Mouse (Mus musculus) CH12.LX (cell line): Measurements from ENCODE around the gene Nlgn1. TPM values are rescaled to one million over a fixed set of nuclear protein-coding genes. Genes with fewer than 3 reads are reported as not detected.

Experiments
- DNase-seq: peaks from one replicate; pipeline ENCODE4 v3.0.0-alpha.2; 2013; ENCODE audit errors: extremely low read depth
- H3K27ac ChIP-seq: 2 replicates; pipeline ENCODE4 v1.5.1; 2012; ENCODE audit warnings: low read depth, mild to moderate bottlenecking, control low read depth, moderate library complexity; ENCODE audit not compliant: insufficient read depth
- H3K27me3 ChIP-seq: replicated peaks from 2 replicates; pipeline ENCODE3; 2012; ENCODE audit warnings: inconsistent platforms
- H3K36me3 ChIP-seq, 2 experiments: replicated peaks in 1 of 2; 2 replicates each; pipeline versions ENCODE3 to v1.6.1; 2012; ENCODE audit warnings: inconsistent platforms in 1 of 2, low read length in 1 of 2, mild to moderate bottlenecking in 1 of 2, mixed read lengths in 1 of 2, moderate library complexity in 1 of 2; ENCODE audit not compliant: control insufficient read depth in 1 of 2, insufficient read depth in 1 of 2
- H3K4me1 ChIP-seq, 2 experiments: 2 replicates each; pipeline ENCODE4 v1.6.1; 2012; ENCODE audit warnings: inconsistent platforms in 1 of 2, moderate library complexity in 1 of 2; ENCODE audit not compliant: insufficient read depth in 2 of 2, control insufficient read depth in 1 of 2
- H3K4me2 ChIP-seq: 2 replicates; pipeline ENCODE4 v1.6.1; 2012; ENCODE audit warnings: low read depth, mild to moderate bottlenecking, control low read depth; ENCODE audit not compliant: poor library complexity, insufficient read depth, severe bottlenecking
- H3K4me3 ChIP-seq, 3 experiments: fragments of 150-350 bp in 1 of 3; sonication (generic) in 1 of 3; replicated peaks in 1 of 3; 2 replicates each; pipeline versions ENCODE3 to v1.5.1; 2011 to 2012; ENCODE audit warnings: low read depth in 2 of 3, low read length in 2 of 3, mild to moderate bottlenecking in 2 of 3, moderate library complexity in 2 of 3, control low read depth in 1 of 3, improper control_type of control experiment in 1 of 3, inconsistent platforms in 1 of 3, mixed read lengths in 1 of 3; ENCODE audit not compliant: poor library complexity in 1 of 3
- H3K79me2 ChIP-seq: replicated peaks from 2 replicates; pipeline ENCODE4 v1.6.1; 2012; ENCODE audit warnings: mild to moderate bottlenecking, moderate library complexity; ENCODE audit not compliant: control insufficient read depth, poor library complexity, insufficient read depth, severe bottlenecking; ENCODE audit errors: extremely low read depth
- H3K9ac ChIP-seq: 2 replicates; pipeline ENCODE4 v1.6.1; 2012; ENCODE audit warnings: low read depth, mild to moderate bottlenecking, control low read depth, moderate library complexity; ENCODE audit not compliant: insufficient read depth
- H3K9me3 ChIP-seq: replicated peaks from 2 replicates; pipeline ENCODE3; 2012; ENCODE audit warnings: low read length, inconsistent platforms, mixed read lengths
- CHD1 ChIP-seq: IDR thresholded peaks from 2 replicates; pipeline ENCODE4 v1.6.1; 2012; ENCODE audit warnings: low read depth, low read length, improper control_type of control experiment, inconsistent platforms
- E2F4 ChIP-seq: IDR thresholded peaks from 2 replicates; pipeline ENCODE4 v1.6.1; 2011; ENCODE audit warnings: low read depth, low read length, improper control_type of control experiment; ENCODE audit not compliant: insufficient replicate concordance
- ELF1 ChIP-seq: IDR thresholded peaks from 2 replicates; pipeline ENCODE4 v1.6.1; 2014; ENCODE audit warnings: low read depth, mild to moderate bottlenecking, inconsistent platforms, low read length, improper control_type of control experiment
- EP300 ChIP-seq: IDR thresholded peaks from 2 replicates; pipeline ENCODE4 v1.6.1; 2011; ENCODE audit warnings: low read length, improper control_type of control experiment
- ETS1 ChIP-seq: conservative IDR thresholded peaks from 2 replicates; pipeline ENCODE4 v1.6.1; 2012; ENCODE audit warnings: low read depth, mild to moderate bottlenecking, inconsistent platforms, low read length, improper control_type of control experiment, moderate library complexity
- GABPA ChIP-seq: IDR thresholded peaks from 2 replicates; pipeline ENCODE4 v1.6.1; 2012; ENCODE audit warnings: low read depth, low read length, improper control_type of control experiment, inconsistent platforms; ENCODE audit not compliant: insufficient replicate concordance
- HCFC1 ChIP-seq: IDR thresholded peaks from 2 replicates; pipeline ENCODE4 v1.6.1; 2012; ENCODE audit warnings: low read depth, mild to moderate bottlenecking, inconsistent platforms, low read length, improper control_type of control experiment
- MAFK ChIP-seq: IDR thresholded peaks from 2 replicates; pipeline ENCODE4 v1.6.1; 2011; ENCODE audit warnings: low read length, improper control_type of control experiment; ENCODE audit not compliant: insufficient replicate concordance
- MEF2A ChIP-seq: IDR thresholded peaks from 2 replicates; pipeline ENCODE4 v1.6.1; 2014; ENCODE audit warnings: low read depth, mild to moderate bottlenecking, inconsistent platforms, low read length, improper control_type of control experiment, borderline replicate concordance
- NELFE ChIP-seq: IDR thresholded peaks from 2 replicates; pipeline ENCODE4 v1.6.1; 2011; ENCODE audit warnings: low read depth, low read length, improper control_type of control experiment
- PAX5 ChIP-seq: IDR thresholded peaks from 2 replicates; pipeline ENCODE4 v1.6.1; 2012; ENCODE audit warnings: low read length, inconsistent platforms, mixed read lengths
- POLR2A ChIP-seq: IDR thresholded peaks from 2 replicates; pipeline ENCODE4 v1.6.1; 2011; ENCODE audit warnings: low read depth, mild to moderate bottlenecking, improper control_type of control experiment, low read length
- POLR2AphosphoS2 ChIP-seq: IDR thresholded peaks from 2 replicates; pipeline ENCODE4 v1.6.1; 2011; ENCODE audit warnings: low read depth, low read length, improper control_type of control experiment
- RCOR1 ChIP-seq: conservative IDR thresholded peaks from 2 replicates; pipeline ENCODE4 v1.6.1; 2012; ENCODE audit warnings: low read depth, mild to moderate bottlenecking, inconsistent platforms, low read length, improper control_type of control experiment
- SMC3 ChIP-seq: IDR thresholded peaks from 2 replicates; pipeline ENCODE4 v1.6.1; 2011; ENCODE audit warnings: low read depth, low read length, improper control_type of control experiment
- TCF12 ChIP-seq: IDR thresholded peaks from 2 replicates; pipeline ENCODE4 v1.6.1; 2014; ENCODE audit warnings: low read depth, mild to moderate bottlenecking, inconsistent platforms, low read length, improper control_type of control experiment
- UBTF ChIP-seq: IDR thresholded peaks from 2 replicates; pipeline ENCODE4 v1.6.1; 2012; ENCODE audit warnings: low read depth, mild to moderate bottlenecking, inconsistent platforms, low read length, improper control_type of control experiment, moderate library complexity
- USF1 ChIP-seq: IDR thresholded peaks from 2 replicates; pipeline ENCODE4 v1.6.1; 2014; ENCODE audit warnings: low read depth, mild to moderate bottlenecking, inconsistent platforms, low read length, improper control_type of control experiment
- ZMIZ1 ChIP-seq: IDR thresholded peaks from 2 replicates; pipeline ENCODE4 v1.6.1; 2012; ENCODE audit warnings: low read depth, mild to moderate bottlenecking, inconsistent platforms, low read length, improper control_type of control experiment
- ZNF384 ChIP-seq: IDR thresholded peaks from 2 replicates; pipeline ENCODE4 v1.6.1; 2012; ENCODE audit warnings: low read depth, low read length, improper control_type of control experiment, inconsistent platforms
- dilution Hi-C: fragments of 300-500 bp; cut with MboI; formaldehyde crosslinking; loops from 2 replicates; pipeline ENCODE4 v1.14.3; 2020; ENCODE audit warnings: low sequenced_read_pairs; ENCODE audit not compliant: extremely low pct_unique_long_range_greater_than_20kb, extremely low pct_ligation_motif_present
- in situ Hi-C: fragments of 300-500 bp; cut with MboI; formaldehyde crosslinking; loops from 3 replicates; pipeline ENCODE4 v1.14.3; 2019; ENCODE audit warnings: low sequenced_read_pairs, low pct_ligation_motif_present, low pct_unique_long_range_greater_than_20kb, mixed read lengths
- polyA plus RNA-seq: library from polyadenylated mRNA; unstranded; fragments of >175 nt; gene quantifications from 2 replicates; pipeline ENCODE4 v1.2.1, GENCODE M21; 2012; ENCODE audit warnings: low read depth; ENCODE audit not compliant: insufficient read length
- total RNA-seq, 2 experiments: library from RNA; depleted of rRNA; stranded (reverse); fragments of 300-350 nt in 1 of 2; fragments of >200 nt in 1 of 2; gene quantifications; 2 replicates each; pipeline ENCODE4 v1.2.3; 2012 to 2014

Gene Nlgn1
- total and polyA plus RNA-seq, 3 experiments, result not detected

- no peak for TF ChIP-seq NELFE
- Histone ChIP-seq H3K4me2 (no peak overlapping the region), H3K9me3 (peaks cover 25% of the 10 kb centered on the region), H3K36me3 (no peaks in the 10 kb centered on the region), H3K4me3 (no peak overlapping the region), H3K4me1 (no peaks in the 10 kb centered on the region), H3K9ac (no peak overlapping the region), H3K79me2 (no peaks in the 10 kb centered on the region), H3K27ac (no peak overlapping the region), H3K27me3 (no peaks in the 10 kb centered on the region)
- in situ Hi-C loops (no loop called here), dilution Hi-C loops (no loop called here)
- no peak for DNase-seq
Observed at GRCm38 (mm10) chr3:26166711-26167110, 165.5 kb downstream of the Nlgn1 start.

GRCm38 (mm10) chr3:26153782-26154181 lies 178.5 kb downstream of the Nlgn1 start:
- Histone ChIP-seq H3K27ac (no peak overlapping the region), H3K79me2 (no peaks in the 10 kb centered on the region), H3K9me3 (peaks cover 34% of the 10 kb centered on the region), H3K9ac (no peak overlapping the region), H3K4me2 (no peak overlapping the region), H3K27me3 (no peaks in the 10 kb centered on the region), H3K36me3 (no peaks in the 10 kb centered on the region), H3K4me3 (no peak overlapping the region), H3K4me1 (no peaks in the 10 kb centered on the region)
- in situ Hi-C loops (no loop called here), dilution Hi-C loops (no loop called here)
- DNase-seq, result no peak
- no peak for TF ChIP-seq POLR2AphosphoS2
- TF ChIP-seq USF1, result no peak
- TF ChIP-seq MEF2A, result no peak

- TF ChIP-seq POLR2A (no peak), HCFC1 (no peak), RCOR1 (no peak), ELF1 (no peak), TCF12 (no peak), CHD1 (no peak), E2F4 (no peak), EP300 (no peak), ETS1 (no peak), PAX5 (no peak), ZNF384 (no peak), ZMIZ1 (no peak), MAFK (no peak), UBTF (no peak), SMC3 (no peak), GABPA (no peak)
- no peaks in the 10 kb centered on the region for H3K27me3 ChIP-seq
- no peaks in the 10 kb centered on the region for H3K36me3 ChIP-seq
- no peak overlapping the region for H3K4me2 ChIP-seq
- no peak overlapping the region for H3K4me3 ChIP-seq
- DNase-seq, result no peak
- no peak overlapping the region for H3K27ac ChIP-seq
- in situ Hi-C loops, result no loop called here
- H3K4me1 ChIP-seq, result no peaks in the 10 kb centered on the region
- H3K9ac ChIP-seq, result no peak overlapping the region
- H3K79me2 ChIP-seq, result no peaks in the 10 kb centered on the region
- peaks cover 32% of the 10 kb centered on the region for H3K9me3 ChIP-seq
- dilution Hi-C loops, result no loop called here
Observed at GRCm38 (mm10) chr3:26153036-26153741, 179.1 kb downstream of the Nlgn1 start.
